Mouse (Mus musculus): ENCODE results near the gene Wfdc17. TPM values are rescaled to one million over a fixed set of nuclear protein-coding genes. Genes with fewer than 3 reads are reported as not detected.

Wfdc17 gene
- total RNA-seq, 1 experiment from 2014 or later = 14.2 TPM

- 0 out of 2 replicates have a peak, but pooled peaks have one; percentile 29 for ATAC-seq (replicated peaks; ENCODE audit: insufficient number of reproducible peaks, low FRiP score, low TSS enrichment, poor library complexity, severe bottlenecking)
Measured at GRCm38 (mm10) chr11:83735881-83736280, 32.1 kb downstream of the Wfdc17 start.

DNA sequence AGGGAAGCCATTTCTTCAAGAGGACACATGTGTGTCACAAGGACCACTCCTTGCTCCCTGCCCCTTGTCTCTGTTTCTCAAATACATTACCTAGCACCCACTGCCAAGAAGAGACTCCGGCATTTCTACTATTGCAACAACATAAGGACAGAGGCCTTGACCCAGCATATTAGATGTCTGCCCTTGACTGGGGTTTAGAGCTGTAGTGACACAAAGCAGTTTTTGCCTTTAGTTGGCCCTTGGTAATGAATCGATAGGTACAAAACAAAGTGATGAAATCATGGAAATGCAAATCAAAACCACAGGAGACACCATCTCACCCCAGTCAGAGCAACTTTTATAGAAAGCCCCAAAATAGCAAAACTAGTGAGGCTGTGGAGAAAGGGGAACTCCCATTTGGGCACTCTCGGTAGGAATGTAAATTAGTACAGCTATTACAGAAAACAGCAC, 33.3 kb downstream of the Wfdc17 start:
- ATAC-seq (replicated peaks; ENCODE audit: insufficient number of reproducible peaks, low FRiP score, low TSS enrichment, poor library complexity, severe bottlenecking) = peak; percentile 83

- 0 out of 2 replicates have a peak, but pooled peaks have one; percentile 49 for ATAC-seq (replicated peaks; ENCODE audit: insufficient number of reproducible peaks, low FRiP score, low TSS enrichment, poor library complexity, severe bottlenecking)
Measured at GRCm38 (mm10) chr11:83739241-83739640, 35.5 kb downstream of the Wfdc17 start.

- no peak for ATAC-seq (replicated peaks; ENCODE audit: insufficient number of reproducible peaks, low FRiP score, low TSS enrichment, poor library complexity, severe bottlenecking)
Measured at GRCm38 (mm10) chr11:83740443-83740991, 36.7 kb downstream of the Wfdc17 start.

DNA sequence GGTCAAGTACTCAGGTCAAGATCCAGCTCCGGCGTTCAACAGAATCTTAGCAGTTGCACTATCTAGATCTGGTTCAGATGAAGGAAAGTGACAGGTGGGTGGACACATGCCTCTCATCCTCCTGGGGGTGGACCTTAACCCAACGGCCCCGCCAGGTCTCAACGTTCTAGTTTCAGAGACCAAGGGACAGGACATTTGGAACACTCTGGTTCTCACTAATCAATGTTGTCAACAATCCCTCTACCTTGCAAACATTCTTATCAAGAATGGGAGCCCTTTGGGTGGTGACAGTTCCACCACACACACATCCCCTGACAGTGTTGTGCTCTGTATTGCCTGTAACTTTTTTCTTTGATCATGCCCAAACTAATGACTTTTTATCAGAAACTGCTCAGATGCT, 38.0 kb downstream of the Wfdc17 start:
- ATAC-seq (replicated peaks; ENCODE audit: insufficient number of reproducible peaks, low FRiP score, low TSS enrichment, poor library complexity, severe bottlenecking) = no peak

- ATAC-seq (replicated peaks; ENCODE audit: insufficient number of reproducible peaks, low FRiP score, low TSS enrichment, poor library complexity, severe bottlenecking) = no peak
Measured at GRCm38 (mm10) chr11:83742731-83743355, 39.1 kb downstream of the Wfdc17 start.

DNA sequence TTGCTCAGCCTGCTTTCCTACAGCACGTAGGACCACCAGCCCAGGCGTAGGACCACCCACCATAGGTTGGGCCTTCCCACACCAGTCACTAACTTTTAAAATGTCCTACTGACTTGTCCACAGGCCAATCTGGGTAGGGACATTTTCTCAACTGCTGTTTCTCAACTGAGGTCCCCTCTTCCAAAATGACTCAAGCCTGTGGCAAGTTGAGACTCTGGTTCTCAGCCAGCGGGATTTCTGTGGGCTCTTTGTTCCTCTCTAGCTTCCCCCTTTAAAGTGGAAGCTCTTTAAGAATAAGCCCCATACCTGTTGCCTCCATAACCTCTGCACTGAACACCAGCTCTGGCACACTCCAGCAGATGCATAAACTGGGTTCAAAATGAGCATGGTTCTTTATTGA, 39.7 kb downstream of the Wfdc17 start:
- no peak for ATAC-seq (replicated peaks; ENCODE audit: insufficient number of reproducible peaks, low FRiP score, low TSS enrichment, poor library complexity, severe bottlenecking)

DNA sequence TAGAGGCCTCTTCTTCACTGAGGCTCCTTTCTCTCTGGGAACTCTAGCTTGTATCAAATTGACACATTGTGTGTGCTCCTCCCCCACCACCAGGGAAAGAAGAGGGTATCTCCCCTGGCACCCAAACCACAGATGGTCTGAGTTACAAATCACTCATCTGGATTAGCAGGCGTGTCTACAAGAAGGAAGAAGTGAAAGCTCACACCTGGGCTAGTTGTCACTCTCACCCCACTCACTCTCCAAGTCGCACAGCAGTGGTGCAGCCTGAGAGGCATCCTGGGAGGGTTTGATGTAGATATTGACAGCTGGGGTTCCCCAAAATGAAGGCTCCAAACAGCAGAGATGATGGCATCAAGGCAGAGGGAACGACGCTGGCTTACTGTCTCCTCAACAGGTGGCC, 42.4 kb downstream of the Wfdc17 start:
- ATAC-seq (replicated peaks; ENCODE audit: insufficient number of reproducible peaks, low FRiP score, low TSS enrichment, poor library complexity, severe bottlenecking) = peak; percentile 32; the same call in 1 of the 2 replicates

DNA sequence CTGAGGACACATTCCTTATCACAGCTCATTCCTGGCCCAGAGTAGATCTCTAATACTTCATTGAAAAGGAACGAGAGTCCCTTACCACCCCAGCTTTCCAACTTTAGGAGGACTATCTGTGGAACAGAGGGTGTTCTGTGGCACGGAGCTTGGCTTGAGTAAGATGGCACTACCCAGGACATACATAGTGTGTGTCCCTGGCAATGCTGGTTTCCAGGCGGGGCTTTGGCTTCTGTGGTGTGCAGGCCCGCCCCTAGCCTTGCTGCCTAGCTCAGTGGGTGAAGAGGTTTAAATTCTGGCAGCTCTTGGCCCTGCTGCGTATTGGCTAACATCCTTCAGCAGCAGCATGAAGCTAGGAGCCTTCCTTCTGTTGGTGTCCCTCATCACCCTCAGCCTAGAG, 42.9 kb downstream of the Wfdc17 start, which contains the start of gene Wfdc21:
Gene Wfdc21, plus strand, starts transcription at position 260 of the 400 bp plus-strand sequence.
- ATAC-seq (replicated peaks; ENCODE audit: insufficient number of reproducible peaks, low FRiP score, low TSS enrichment, poor library complexity, severe bottlenecking) = no peak

DNA sequence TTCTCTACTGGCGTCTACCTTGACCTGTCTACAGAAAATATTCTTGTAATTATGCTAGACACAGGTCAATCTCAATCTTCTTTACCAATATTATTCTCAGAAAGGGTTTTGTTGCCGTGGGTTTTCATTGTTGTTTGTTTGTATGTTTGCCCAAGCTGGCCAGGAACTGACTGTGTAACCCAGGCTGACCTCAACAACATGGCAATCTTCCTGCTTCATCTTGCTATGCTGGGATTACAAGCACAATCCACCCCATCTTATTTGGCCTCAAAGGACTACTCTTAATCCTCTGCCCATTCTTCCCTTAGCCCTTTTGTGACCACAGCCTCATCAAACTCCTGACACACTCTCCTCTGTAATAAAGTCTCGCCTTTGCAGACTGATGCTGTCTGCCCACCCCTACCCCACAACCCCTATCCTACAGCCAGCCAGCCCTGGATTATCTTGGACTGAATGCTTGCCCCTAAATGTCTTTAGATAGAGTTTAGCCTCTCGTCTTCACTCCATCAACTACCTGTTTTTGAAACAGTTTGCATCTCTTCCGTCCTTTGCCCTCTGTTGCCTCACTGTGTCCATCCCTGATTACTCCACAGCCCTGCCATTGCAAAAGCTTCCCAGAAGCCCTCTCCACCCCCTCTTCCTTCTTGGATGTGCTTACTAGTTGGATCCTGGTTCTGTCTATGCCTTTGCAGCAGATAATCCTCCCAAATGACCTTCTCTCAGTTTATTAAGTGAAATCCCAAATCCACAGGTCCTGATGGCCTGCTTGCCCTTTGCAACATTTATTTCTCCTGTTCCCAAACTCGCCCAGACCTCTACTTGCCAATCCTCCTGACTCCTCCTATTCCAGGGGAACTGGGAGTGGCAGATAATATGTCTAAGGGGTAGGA, 43.8 kb downstream of the Wfdc17 start:
- ATAC-seq (replicated peaks; ENCODE audit: insufficient number of reproducible peaks, low FRiP score, low TSS enrichment, poor library complexity, severe bottlenecking) = no peak

GRCm38 (mm10) chr11:83753581-83754181, 49.9 kb downstream of the Wfdc17 start, which contains the start of gene Heatr6:
TSS of gene Heatr6 (plus strand) at chr11:83753696.
- peak; percentile 91 for ATAC-seq (replicated peaks; ENCODE audit: insufficient number of reproducible peaks, low FRiP score, low TSS enrichment, poor library complexity, severe bottlenecking)

DNA sequence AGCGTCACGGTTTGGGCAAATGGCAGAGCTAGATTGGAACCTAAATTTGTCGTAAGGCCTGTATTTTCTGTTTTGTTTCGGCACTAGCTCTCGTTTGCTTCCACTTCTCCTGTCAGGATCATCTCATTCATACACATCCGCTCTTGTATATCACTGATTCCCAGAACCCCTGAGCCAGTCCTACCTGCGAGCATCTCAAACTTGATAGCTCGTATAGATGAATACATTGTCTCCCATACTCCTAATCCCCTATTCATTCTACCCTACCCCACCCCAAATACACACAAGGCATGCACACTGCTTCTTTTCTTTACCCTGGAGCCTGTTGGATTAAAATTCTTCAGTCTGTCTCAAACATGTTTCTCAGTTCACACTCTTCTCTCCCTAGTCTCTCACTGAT, 50.4 kb downstream of the Wfdc17 start:
- ATAC-seq (replicated peaks; ENCODE audit: insufficient number of reproducible peaks, low FRiP score, low TSS enrichment, poor library complexity, severe bottlenecking) = 0 out of 2 replicates have a peak, but pooled peaks have one; percentile 19

Other genes with a start within 250 kb of the Wfdc17 start
- gene Mmp28, start 240.9 kb upstream of the Wfdc17 start, total RNA-seq (2017) = 0.39 to 0.75 TPM in 2 of 3 replicates, not detected in the other
- 32.9 to 77.9 TPM (median 52.7 TPM) in 3 replicates for gene Taf15, start 230.9 kb upstream of the Wfdc17 start, total RNA-seq (2017)
- 7.9 to 25.0 TPM (median 9.1 TPM) in 3 replicates for gene Heatr9, start 181.8 kb upstream of the Wfdc17 start, total RNA-seq (2017)
- gene Ccl5, start 173.5 kb upstream of the Wfdc17 start, total RNA-seq (2017) = 781 to 2,479 TPM (median 803 TPM) in 3 replicates
- 98.1 to 442 TPM (median 354 TPM) in 3 replicates for gene Ccl9, start 125.4 kb upstream of the Wfdc17 start, total RNA-seq (2017)
- gene Ccl6, start 110.9 kb upstream of the Wfdc17 start, total RNA-seq (2017) = 235 to 1,319 TPM (median 1,123 TPM) in 3 replicates
- 1.3 TPM in 1 of 3 replicates, not detected in the others for gene Rpl9-ps1, start 58.4 kb upstream of the Wfdc17 start, total RNA-seq (2017)
- 448 to 606 TPM (median 547 TPM) in 3 replicates for gene Ccl3, start 54.6 kb upstream of the Wfdc17 start, total RNA-seq (2017)
- 523 to 801 TPM (median 669 TPM) in 3 replicates for gene Ccl4, start 41.4 kb upstream of the Wfdc17 start, total RNA-seq (2017)
- 4.7 TPM in 1 of 3 replicates, not detected in the others for gene Wfdc18, start 5.0 kb downstream of the Wfdc17 start, total RNA-seq (2017)
- gene Wfdc21, start 42.9 kb downstream of the Wfdc17 start, total RNA-seq (2017) = 0.95 TPM in 1 of 3 replicates, not detected in the others
- gene Heatr6, start 49.7 kb downstream of the Wfdc17 start, total RNA-seq (2017) = 12.9 to 19.4 TPM (median 16.7 TPM) in 3 replicates
- not detected in 3 replicates for gene Hnf1b, start 146.1 kb downstream of the Wfdc17 start, total RNA-seq (2017)
- 69.7 to 99.0 TPM (median 93.0 TPM) in 3 replicates for gene Ddx52, start 238.1 kb downstream of the Wfdc17 start, total RNA-seq (2017)